Mouse (Mus musculus): ENCODE results near the gene Col9a2.
A peak's percentile ranks its signal among the peaks of the same experiment; 100 is the strongest.

The Col9a2 gene

DNA sequence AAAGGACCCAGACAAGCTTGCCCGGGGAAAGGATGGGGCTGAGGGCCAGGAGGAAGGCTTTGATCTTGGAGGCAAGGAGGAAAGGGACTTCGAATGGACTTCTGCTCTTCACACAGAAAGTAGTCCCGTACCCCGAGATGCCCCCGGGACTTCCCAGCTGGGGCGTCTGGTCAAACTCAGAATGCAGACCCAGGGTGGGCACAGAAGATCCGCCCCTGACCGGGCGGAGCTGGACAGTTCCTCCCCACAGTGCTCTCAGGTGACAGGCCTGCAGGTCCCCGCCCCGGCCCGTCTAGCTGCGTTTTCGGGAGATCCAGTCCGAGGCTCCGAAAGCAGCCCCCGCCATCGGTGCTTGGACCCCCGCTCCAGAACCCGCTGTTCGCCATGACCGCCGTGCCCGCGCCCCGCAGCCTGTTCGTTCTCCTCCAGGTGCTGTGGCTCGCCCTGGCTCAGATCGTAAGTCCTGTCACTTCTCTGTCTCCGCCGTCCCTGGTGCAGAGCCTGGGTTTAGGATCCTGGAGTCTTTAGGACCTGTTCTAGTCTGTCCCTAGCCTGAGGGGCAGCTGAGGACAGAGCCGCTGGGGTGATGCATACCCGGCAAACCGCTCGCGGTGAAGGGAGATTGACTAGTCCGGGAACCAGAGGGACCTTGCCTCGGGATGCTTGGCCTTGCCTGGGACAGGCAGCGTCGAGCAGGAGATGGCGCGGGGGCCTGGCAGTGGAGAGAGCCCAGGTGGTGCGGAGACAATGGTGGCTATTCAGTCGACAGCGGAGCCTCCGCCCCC is at the start of gene Col9a2:
Col9a2 (plus strand) TSS at position 55 of the 785 bp plus-strand sequence.
- DNase-seq (ENCODE audit: low spot score in 2 of 2), result no peak

DNA sequence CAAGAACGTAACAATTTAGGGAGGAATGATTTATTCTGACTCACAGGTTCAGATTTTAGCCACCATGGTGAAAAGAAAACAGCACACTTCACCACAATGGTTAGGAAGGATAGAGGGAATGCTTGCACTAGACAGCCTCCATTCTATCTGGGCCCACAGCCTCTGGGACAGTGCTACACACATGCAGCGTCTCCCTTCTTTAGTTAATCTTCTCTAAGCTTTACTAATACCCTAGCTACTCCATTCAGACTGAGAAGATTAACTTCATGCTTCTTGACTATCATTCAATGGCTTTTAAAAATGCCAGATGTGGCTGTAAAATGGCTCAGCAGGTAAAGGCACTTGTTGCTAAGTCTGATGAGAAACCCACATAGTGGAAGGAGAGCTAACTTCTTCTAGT is 46.9 kb upstream of the Col9a2 start:
- no peak for DNase-seq (ENCODE audit: low spot score in 2 of 2)

DNA sequence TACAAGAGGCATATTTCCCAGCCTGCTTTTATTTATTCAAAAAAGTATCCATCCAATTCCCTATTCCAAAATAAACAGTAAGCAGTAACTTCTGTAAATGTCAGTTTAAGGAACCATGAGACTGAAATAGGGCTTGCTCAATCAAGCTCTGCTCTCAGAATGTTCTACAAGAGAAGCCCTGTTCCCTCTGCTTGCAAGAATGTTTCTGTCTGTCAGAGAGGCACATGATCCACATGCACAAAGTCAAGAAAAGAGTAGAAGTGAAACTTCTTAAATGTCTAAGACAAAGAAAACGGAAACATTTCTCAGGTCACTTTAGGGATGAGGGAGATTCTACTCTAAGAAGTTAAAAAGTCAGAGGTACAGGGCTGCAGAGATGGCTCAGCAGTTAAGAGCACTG is 46.2 kb upstream of the Col9a2 start:
- DNase-seq (ENCODE audit: low spot score in 2 of 2), result no peak

DNA sequence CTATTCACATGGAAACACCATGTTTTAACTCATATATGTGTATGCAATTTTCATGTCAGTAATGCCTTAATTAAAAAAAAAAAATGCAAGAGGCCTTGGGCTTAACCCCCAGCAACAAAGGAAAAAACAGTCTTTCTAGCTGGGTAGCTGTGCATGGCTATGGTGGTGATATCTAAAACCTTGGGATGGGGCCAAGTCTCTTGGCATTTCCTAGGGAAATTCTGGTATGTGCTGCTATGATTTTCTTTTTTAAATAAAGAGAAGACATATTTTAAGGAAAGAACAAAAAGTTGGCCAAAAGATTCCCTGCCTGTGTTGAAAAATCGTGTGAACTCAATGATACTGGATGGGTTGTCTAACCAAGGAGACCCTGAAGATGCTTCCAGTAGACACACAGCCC is 43.3 kb upstream of the Col9a2 start:
- no peak for DNase-seq (ENCODE audit: low spot score in 2 of 2)

DNA sequence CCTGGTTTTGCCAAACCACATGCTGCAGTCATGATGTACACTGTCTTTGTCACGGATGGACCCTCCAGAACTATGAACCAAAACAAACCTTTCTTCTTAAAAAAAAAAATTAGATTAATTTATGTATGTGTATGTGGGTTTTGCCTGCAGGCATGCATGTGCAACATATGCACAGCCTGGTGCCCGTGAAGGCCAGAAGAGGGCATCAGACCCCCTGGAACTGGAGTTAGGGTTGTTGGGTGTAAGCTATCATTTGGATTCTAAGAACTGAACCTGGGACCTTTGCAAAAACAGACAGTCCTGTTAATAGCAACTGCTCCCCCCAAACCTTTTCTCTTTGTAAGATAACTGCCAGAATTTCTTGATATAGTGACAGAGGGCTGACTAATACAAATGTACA is 38.1 kb upstream of the Col9a2 start:
- no peak for DNase-seq (ENCODE audit: low spot score in 2 of 2)

DNA sequence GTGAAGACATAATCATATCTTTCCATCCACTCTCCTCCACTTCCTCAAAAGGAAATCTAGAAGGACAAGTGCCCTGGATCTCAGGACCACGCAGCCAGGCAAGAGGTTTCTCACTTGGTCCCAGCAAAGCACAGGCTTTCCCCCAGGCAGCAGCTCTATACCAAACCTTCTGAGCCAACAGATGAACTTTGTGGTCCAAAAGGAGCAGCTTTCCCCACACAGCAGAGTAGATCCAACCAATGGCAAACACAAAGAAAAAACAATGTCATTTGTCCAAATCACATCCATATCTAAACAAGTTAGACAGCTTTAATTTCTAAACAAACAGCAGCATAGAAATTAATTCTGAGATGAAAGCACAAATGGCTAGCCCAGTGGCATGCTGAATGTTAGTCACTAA is 37.5 kb upstream of the Col9a2 start:
- no peak for DNase-seq (ENCODE audit: low spot score in 2 of 2)

DNA sequence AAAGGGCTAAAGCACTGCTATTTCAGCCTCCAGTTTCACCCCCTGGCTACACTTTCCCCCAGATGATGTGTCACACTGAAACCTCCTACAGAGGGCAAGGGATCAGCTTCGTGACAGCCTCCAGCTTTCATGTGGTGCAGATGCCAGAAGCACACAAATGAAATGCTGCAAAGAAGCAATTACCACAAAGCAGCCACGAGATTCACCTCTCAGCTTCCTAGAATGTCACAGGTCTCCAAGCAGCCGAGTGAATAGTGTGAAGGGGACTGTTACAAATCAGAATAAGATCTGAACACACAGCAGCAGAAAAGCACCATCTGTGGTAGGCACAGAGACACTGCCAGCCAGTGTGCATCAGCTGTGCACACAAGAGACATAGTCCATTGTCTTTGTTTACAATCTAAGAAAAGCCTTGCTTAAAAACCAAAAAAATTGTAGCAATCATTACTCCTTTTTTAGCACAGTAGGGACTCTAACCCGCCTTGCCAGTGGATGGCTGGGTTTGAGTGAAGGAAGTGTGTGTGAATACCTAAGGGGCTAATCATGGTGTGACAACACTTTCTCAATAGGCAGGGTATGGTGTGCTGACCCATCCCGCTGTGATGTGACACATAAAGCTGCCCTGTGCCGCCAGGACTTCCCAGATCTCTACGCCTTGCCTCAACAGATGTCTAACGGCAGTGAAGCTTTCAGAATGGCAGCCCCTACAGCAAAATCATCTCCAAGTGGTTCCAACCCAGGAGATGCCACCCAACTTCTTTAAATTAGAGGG is 36.6 kb upstream of the Col9a2 start:
- DNase-seq (ENCODE audit: low spot score in 2 of 2), result peak; percentile 24 to 46

DNA sequence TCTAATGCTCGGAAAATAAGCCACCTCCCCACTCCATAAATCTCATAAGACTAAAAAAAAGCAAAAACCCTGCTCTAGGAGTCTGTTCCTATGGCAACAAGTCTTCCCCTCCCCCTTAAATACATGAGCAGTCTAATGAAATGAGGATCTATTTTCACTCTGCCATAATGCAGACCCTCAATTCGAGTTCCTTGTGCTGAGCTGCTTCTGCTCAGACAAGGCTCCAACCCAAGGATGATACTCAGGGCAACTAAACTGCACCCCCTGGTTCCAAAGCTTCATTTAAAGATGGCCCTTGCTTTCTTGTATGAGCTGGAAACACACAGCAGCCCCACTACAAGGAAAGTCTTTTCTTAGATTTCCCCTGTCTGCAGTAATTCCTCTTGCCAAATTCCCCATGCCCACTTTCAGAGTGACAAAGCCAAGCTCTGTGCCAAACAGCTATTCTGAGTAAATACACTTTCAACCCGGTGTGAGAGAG is 35.5 kb upstream of the Col9a2 start:
- DNase-seq (ENCODE audit: low spot score in 2 of 2), result no peak

DNA sequence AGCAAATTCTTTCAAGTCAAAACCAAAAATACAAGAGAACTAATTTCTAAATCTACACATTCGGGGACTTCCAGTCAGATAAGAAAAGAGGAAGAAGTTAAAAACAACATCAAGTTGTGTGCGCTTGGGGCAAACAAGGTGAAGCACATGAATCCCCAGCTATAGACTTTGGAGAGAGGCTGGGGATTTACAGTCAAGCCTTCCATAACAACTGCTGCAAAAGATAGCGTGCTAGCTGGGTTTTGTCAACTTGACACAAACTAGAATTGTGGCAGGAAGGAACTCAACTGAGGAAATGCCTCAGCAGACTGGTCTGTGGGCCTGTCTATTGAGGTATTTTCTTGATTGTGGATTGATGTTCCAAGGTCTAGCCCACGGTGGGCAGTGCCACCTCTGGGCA is 34.5 kb upstream of the Col9a2 start:
- DNase-seq (ENCODE audit: low spot score in 2 of 2), result no peak

DNA sequence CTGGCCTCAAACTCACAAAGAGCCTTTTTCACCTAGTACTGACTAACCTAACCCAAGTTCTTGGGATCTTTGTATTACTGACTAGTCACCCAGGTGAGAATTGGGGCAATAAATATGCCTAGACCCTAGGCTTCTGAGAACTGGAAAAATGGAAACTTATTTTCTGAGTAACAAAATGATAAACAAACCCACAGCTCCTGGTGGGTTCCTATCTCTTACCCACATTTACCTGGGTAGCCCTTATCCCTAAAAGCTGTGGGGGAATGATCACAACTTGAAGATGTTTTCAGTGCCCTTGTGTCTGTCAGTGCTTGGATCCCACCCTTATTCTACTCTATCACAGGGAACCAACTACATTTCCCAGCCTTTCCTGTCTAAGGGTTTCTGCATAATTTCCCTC is 32.2 kb upstream of the Col9a2 start:
- DNase-seq (ENCODE audit: low spot score in 2 of 2), result no peak

DNA sequence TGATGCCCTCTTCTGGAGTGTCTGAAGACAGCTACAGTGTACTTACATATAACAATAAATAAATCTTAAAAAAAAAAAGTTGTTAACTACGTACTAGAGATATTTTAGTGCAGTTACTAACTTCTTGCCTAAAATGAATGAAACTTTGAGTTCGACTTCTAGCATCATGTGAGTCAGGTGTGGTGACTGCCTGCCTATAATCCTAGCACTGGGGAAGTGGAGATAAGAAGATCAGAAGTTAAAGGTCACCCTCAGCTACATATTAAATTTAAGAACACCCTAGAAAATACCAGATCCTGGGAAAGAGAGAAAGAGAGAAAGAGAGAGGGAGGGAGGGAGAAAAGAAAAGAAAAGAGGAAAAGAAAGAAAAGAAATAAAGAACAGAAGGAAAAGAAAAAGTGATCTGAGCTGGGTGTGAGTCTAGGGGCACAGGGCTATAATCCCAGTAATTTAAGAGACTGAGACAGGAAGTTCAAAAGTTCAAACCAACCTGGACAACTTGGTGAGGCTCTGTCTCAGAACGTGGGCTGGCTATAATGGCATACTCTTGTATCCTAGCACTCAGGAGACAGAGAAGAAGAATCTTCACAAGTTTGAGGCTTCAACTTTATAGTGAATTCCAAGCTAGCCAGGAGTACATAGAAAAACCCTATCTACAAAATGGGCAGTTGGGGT is 31.0 kb upstream of the Col9a2 start:
- no peak for DNase-seq (ENCODE audit: low spot score in 2 of 2)

DNA sequence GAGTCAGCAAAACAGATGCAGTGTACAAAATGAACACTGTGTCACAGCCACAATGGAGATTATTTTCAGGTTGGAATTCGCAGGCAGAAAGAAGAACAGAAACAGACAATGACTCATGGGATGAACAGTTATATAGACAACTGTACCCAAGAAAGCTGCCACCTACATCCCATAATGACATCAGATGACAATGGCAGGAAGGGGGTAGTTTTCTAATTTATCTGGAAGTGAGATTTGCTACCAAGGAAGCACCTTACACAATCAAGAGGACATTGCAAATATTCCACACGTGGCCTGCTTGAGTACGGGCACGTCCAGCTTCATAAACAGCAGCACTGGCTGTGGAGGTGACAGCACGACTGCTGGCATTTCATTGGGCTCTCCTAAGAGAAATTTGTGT is 30.0 kb upstream of the Col9a2 start:
- no peak for DNase-seq (ENCODE audit: low spot score in 2 of 2)

DNA sequence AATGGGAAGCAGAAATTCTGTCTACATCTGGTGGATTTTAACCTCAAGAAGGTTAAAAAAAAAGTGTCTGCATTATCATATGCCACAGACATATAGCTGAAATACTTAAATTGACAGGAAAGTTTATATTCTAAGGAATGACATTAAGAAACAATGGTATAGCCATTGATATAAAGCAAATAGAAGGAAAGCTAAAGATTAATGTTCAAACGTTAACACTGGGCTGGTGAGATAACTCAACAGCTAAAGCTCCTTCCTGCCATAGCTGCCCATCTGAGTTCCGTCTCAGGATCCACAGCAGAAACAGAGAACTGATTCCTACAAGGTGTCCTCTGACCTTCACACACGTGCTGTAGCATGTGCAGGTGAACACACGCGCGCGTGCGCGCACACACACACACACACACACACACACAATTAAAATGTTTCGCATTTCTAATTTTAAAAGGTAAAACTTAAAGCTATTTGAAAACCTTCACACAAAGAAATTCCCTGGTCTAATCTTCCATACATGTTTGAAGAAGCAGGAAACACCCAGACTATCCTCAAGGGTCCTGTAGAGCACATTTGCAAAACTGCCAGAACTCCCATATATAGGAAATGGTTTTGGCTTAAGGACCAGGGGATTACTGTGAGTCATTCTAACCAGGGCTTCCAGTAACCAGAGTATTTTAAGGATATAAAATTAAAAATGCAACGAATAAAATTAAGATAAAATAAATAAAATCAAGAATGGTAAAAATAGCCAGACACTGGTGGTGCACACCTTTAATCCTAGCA is 28.2 kb upstream of the Col9a2 start:
- no peak for DNase-seq (ENCODE audit: low spot score in 2 of 2)

DNA sequence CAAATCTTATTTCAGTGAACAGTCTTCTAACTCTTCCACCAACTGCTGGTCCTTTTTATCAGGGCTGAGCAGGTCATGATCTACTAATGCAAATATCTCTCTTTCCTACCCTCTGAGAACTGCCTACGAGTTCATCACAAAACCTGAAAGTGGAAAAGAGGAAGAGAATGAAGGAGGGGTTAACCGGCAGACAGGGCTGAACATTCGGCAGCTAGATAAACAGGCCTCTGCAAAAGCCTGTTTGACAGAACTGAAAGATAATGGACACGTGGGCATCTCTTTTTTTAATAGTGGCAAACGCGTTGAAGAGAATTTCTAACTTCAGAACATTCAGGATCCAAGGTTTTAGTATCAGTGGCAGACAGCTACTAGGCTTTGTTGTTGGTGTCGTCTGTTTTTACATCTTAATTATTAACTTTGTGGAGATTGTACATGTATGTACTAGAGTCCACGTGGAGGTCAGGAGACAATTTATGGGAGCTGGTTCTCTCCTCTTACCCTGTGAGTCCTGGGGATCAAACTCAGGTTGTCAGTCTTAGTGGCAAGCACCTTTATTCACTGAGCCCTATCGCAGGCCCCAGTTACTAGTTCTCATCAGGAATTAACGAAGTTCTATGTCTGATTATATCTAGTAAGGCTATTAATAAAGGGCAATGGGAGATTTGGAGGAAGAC is 24.5 kb upstream of the Col9a2 start:
- DNase-seq (ENCODE audit: low spot score in 2 of 2), result no peak

DNA sequence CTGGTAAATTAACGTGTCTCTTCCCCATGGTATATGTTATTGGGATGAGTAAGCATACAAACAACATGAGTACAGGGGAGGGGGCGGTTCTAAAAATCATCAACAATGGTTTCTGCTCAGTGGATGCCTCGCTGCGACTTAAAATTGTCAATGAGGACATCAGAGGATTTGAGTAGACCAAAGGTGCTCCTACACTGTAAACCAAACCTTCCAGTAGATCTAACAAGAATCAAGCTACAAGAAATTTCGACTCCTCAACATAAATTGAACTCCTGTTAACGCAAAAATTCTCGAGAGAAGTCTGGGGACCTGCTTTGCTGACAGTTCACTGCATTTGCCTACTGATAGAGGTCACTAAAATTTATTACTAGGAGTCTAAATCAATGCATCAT is 23.9 kb upstream of the Col9a2 start:
- DNase-seq (ENCODE audit: low spot score in 2 of 2), result no peak

DNA sequence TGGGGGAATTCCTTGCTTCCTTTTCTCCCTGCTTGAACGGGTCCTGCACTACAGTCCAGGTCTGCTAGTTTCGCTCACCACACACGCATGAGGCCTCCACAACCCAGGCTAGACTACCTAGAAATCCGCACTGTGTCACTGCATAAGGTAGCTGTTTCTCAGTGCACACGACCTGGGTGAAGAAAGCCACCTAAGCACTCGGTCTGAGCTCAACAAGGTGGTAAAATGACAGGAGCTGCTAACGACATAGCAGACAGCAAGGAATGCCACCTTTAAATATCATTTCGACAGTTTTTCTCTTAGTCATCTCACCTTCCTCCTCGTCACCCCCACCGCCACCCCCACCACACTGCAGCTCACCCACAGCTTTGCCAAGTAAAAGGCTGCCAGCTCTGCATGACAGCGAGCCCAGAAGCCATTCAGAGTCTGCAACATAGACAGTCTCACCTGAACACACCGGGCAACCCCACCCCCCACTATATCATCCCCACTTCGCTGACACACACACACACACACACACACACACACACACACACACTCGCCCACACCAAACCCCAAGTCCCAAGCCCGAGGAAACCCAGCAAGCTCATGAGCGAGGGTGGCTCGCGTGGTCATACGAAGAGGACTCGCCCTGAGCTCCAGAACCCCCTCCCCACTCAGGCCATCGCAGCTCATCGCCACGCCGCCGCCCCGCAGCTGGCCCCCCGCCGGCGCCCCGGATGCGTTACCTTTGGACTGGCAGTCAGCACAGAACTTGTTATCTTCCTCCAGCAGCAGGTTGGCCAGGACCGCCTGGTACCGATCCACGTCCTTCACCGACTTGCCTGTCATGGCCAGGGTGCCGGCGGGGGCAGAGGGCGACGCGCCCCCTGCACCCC is 22.9 kb upstream of the Col9a2 start:
- DNase-seq (ENCODE audit: low spot score in 2 of 2), result peak in 1 of 2 experiments; percentile 25

DNA sequence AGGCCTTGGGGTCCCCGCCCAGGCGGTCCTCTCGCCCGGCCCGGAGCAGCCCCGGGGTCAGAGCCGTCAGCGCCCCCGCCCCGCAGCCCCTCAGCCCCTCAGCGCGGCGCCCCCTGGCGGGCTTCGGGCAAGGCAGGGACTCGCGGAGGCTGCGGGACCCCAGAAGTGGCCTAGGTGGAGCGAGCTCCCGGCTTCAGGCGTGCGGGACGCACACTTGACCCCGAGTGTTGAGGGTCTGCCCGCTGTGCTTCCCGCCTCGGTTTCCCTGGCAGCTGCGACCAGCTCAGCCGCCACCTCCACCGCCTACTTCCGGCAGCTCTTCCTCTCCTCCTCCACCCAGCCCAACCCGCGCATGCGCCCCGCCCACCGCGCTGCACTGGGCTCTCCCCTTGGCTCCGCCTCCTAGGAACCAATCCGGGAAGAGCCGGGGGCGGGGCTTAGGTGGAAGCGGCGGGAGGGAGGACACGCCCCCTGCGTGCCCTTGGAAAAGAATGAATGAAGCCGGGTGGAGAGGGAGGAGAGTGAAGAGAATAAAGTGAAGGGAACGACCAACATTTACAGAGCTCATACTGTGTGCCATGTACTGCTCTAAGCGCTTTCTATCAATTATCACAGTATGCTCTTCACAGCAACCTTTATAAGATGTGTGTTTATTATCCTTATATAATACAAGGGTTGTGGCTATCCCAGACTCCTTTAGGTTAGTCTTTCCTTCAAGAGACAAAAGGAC is 22.1 kb upstream of the Col9a2 start, which contains the start of gene Smap2:
Smap2 (minus strand) TSS at position 320 of the 730 bp plus-strand sequence.
- DNase-seq (ENCODE audit: low spot score in 2 of 2), result peak; percentile 95 to 98

DNA sequence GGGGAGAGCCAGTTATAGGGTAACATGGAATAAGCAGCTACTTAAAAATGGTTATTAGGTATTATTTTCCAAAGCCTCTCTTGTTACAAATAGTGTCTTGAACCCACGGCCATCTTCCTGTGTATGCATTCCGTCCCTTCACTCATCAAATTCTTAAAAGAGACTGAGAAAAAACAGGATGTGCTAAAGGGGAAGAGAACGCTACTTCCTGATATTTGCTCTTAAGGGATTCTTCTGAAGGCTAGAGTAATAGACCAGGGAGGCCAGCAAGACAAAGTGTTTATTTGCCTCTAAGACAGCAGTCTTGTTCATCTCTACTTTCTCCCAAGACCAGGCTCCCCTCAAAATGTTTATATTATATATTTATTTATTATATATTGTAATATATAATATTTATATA is 20.9 kb upstream of the Col9a2 start:
- DNase-seq (ENCODE audit: low spot score in 2 of 2), result no peak

DNA sequence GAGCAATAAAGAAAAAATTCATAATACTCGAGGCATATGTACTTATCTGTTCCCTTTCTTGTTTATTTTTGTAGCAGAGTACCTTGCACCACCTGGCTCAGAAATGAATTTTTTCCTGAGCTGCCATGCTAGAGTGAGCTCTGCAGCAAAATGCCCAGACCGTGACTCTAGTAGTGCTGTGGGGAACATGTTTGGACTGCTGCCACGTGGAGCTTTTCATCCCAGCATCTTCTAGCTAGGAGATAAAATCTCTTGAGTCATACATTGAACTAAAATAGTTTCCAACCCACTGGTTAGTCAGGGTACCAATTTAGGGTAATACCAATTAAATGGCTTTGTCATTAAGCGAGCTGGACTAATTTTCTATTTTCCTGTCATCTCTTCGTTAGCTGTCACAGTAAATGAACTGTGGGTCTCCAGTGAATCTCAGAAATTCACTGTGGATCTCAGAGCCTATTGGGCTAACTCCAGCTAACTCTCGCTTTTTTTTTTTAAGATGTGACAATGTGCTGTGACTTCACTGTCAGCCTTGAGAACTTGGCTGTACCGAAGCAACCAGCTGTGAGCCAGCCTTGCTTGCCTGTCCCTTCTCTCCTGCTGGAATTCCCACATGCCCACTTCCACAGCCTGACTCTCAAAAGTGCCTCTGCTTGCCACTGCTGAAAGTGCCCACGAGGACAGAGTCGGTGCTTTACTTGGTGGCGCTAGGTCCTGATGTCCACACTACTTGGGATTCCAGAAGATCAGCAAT is 19.0 kb upstream of the Col9a2 start:
- no peak for DNase-seq (ENCODE audit: low spot score in 2 of 2)

Data from thymus, postnatal 10 days (tissue).